Mouse (Mus musculus): Measurements from ENCODE around the gene Fnip2. TPM values are rescaled to one million over a fixed set of nuclear protein-coding genes. Genes with fewer than 3 reads are reported as not detected.
"Not testable (repeated sequence)": the region's sequence is repeated elsewhere in the genome, so short reads cannot be mapped to it uniquely, and the experiment has no call there.

Fnip2 gene
- total and polyA plus RNA-seq, 3 experiments: 4.2 to 28.1 (median 12.2) TPM

DNA sequence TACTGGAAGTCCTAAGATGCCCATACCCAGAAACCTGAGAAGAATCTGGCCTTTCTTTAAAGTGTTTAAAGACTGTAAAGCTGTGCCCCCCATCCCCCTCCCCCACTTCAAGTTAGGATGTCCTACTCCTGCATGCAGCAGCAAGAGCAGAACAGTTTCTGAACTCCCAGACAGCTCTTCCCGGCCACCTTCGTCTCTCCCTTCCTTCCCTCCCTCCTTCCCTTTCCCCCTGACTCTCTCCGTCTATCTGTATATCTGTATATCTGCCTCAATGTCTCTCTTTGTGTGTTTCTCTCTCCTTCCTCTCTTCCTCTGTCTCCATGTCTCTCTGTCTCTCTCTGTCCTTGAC is 8.8 kb upstream of the Fnip2 start:
- DNase-seq: no peak
- no peaks in the 10 kb centered on the region for H3K27me3 ChIP-seq (ENCODE audit: control insufficient read depth, insufficient read depth, low read length)
- H3K36me3 ChIP-seq (ENCODE audit: control insufficient read depth, insufficient read depth, low read length): no peaks in the 10 kb centered on the region
- H3K9ac ChIP-seq (ENCODE audit: low read depth, low read length): no peak overlapping the region
- 25% methylated on average over 3 of the region's 3 CpGs for WGBS
- no peaks in the 10 kb centered on the region for H3K79me2 ChIP-seq (replicated peaks; ENCODE audit: control insufficient read depth, insufficient read depth, low read length)
- intact Hi-C loops (cut with DNase I): no loop called here
- no peaks in the 10 kb centered on the region for H3K4me1 ChIP-seq (ENCODE audit: control insufficient read depth, insufficient read depth, low read length)
- no peak overlapping the region for H3K27ac ChIP-seq
- no peak overlapping the region for H3K4me3 ChIP-seq
- TF ChIP-seq POLR2A (IDR thresholded peaks at IDR 0.05; ENCODE audit: insufficient read depth, low read depth, low read length) (no peak), EP300 (IDR thresholded peaks at IDR 0.05; ENCODE audit: insufficient read depth, low read depth, low read length) (no peak), CTCF (IDR thresholded peaks at IDR 0.05) (no peak)

DNA sequence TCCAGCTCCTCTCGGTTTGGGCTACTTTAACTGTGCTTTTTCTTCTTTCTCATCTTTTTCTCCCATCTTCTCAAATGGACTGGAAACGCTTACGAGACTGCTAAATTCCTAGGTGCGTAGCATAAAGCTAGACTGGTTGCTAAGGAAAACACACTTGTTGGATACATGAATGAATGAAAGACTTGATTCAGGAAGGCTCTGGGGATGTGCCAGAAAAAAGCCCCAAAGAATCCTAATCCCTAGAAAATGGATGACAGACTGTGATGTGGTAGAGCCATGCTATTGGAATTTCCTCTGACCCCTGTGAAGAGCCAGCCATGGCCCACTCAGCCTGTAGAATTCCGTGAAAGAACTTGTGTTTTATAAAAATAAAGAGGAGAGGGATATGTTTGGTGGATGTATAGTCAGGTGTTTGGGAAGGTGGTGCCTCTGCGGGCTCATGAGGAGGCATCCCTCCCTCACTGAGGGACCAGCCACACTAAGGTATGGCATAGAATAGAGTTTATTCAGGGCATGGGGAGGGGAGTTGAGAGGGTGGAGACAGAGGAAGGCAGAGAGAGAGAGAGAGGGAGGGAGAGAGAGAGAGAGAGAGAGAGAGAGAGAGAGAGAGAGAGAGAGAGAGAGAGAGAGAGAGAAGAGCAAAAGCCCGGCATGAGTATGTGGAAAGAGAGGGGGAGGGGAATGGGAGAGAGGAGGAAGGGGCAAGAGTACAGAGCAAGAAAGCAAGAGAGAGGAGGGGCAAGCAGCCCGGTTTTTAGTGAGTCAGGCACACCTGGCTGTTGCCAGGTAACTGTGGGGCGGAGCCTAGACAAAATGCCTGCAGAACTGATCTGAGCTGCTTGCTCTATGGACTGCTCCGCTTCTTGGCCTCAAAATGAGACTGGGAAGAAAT is 8.2 kb upstream of the Fnip2 start:
- H3K27me3 ChIP-seq (ENCODE audit: control insufficient read depth, insufficient read depth, low read length): no peaks in the 10 kb centered on the region
- WGBS: 62% methylated on average over 10 of the region's 10 CpGs
- no peaks in the 10 kb centered on the region for H3K4me1 ChIP-seq (ENCODE audit: control insufficient read depth, insufficient read depth, low read length)
- no peak overlapping the region for H3K9ac ChIP-seq (ENCODE audit: low read depth, low read length)
- no peaks in the 10 kb centered on the region for H3K79me2 ChIP-seq (replicated peaks; ENCODE audit: control insufficient read depth, insufficient read depth, low read length)
- TF ChIP-seq POLR2A (IDR thresholded peaks at IDR 0.05; ENCODE audit: insufficient read depth, low read depth, low read length) (no peak), CTCF (IDR thresholded peaks at IDR 0.05) (no peak), EP300 (IDR thresholded peaks at IDR 0.05; ENCODE audit: insufficient read depth, low read depth, low read length) (no peak)
- H3K27ac ChIP-seq: no peak overlapping the region
- no peaks in the 10 kb centered on the region for H3K36me3 ChIP-seq (ENCODE audit: control insufficient read depth, insufficient read depth, low read length)
- H3K4me3 ChIP-seq: no peak overlapping the region
- intact Hi-C loops (cut with DNase I): no loop called here
- no peak for DNase-seq

DNA sequence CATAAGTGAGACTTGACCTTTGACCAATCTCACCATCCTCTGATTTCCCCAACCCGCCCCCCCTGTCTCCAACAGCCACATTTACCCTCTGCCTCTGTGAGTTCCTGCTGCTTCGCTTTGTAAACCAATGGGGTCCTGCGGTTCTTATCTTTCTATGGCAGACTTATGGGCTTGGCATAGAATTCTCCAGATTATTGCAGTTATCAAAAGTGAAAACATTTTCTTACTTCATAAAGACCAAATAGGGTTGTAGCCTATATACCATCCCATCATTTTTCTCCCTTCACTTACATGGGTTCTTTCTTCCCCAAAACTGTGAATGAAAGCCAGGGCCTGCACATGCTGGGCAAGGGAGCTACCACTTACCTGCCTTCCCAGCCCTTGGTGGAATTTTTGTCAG is 6.7 kb upstream of the Fnip2 start:
- no peak overlapping the region for H3K9ac ChIP-seq (ENCODE audit: low read depth, low read length)
- TF ChIP-seq EP300 (IDR thresholded peaks at IDR 0.05; ENCODE audit: insufficient read depth, low read depth, low read length): no peak
- TF ChIP-seq POLR2A (IDR thresholded peaks at IDR 0.05; ENCODE audit: insufficient read depth, low read depth, low read length): no peak
- TF ChIP-seq CTCF (IDR thresholded peaks at IDR 0.05): no peak
- no peaks in the 10 kb centered on the region for H3K36me3 ChIP-seq (ENCODE audit: control insufficient read depth, insufficient read depth, low read length)
- H3K27ac ChIP-seq: no peak overlapping the region
- H3K4me3 ChIP-seq: no peak overlapping the region
- H3K4me1 ChIP-seq (ENCODE audit: control insufficient read depth, insufficient read depth, low read length): no peaks in the 10 kb centered on the region
- intact Hi-C loops (cut with DNase I): no loop called here
- 94% methylated on average over 3 of the region's 3 CpGs for WGBS
- no peak for DNase-seq
- no peaks in the 10 kb centered on the region for H3K79me2 ChIP-seq (replicated peaks; ENCODE audit: control insufficient read depth, insufficient read depth, low read length)
- no peaks in the 10 kb centered on the region for H3K27me3 ChIP-seq (ENCODE audit: control insufficient read depth, insufficient read depth, low read length)

DNA sequence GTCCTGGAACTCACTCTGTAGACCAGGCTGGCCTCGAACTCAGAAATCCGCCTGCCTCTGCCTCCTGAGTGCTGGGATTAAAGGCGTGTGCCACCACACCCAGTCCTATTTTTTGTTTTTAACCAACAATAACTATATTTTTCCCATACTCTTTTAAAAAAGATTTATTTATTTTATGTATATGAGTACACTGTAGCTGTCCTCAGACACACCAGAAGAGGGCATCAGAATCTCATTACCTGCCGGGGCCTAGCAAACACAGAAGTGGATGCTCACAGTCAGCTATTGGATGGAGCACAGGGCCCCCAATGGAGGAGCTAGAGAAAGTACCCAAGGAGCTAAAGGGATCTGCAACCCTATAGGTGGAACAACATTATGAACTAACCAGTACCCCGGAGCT is 5.8 kb upstream of the Fnip2 start:
- H3K27ac ChIP-seq: not testable (repeated sequence)

DNA sequence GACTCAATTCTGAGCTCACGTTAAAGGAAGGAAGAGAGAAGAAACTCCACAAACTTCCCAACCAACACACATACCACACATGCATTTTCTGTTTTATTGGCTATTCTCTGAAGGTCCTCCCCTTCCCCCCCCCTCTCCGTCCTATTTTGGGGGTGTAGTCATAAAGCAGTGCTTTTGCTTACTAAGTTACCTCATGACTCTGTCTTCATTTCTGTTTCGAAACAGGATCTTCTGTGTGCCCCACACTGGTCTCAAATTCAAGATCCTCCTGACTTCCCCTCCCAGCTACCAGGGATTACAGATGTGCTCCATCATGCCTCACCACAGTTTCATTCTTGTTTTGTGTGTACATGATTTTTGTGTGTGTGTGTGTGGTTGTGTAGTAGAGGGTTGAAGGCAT is 4.8 kb upstream of the Fnip2 start:
- TF ChIP-seq CTCF (IDR thresholded peaks at IDR 0.05): no peak
- no peak overlapping the region for H3K9ac ChIP-seq (ENCODE audit: low read depth, low read length)
- intact Hi-C loops (cut with DNase I): no loop called here
- no peak overlapping the region for H3K4me3 ChIP-seq
- no peaks in the 10 kb centered on the region for H3K79me2 ChIP-seq (replicated peaks; ENCODE audit: control insufficient read depth, insufficient read depth, low read length)
- H3K27ac ChIP-seq: no peak overlapping the region
- no peaks in the 10 kb centered on the region for H3K4me1 ChIP-seq (ENCODE audit: control insufficient read depth, insufficient read depth, low read length)
- 65% methylated on average over 3 of the region's 3 CpGs for WGBS
- H3K27me3 ChIP-seq (ENCODE audit: control insufficient read depth, insufficient read depth, low read length): no peaks in the 10 kb centered on the region
- H3K36me3 ChIP-seq (ENCODE audit: control insufficient read depth, insufficient read depth, low read length): no peaks in the 10 kb centered on the region
- DNase-seq: no peak

More for the DNA sequence above, 5.8 kb upstream of the Fnip2 start:
- H3K36me3 ChIP-seq (ENCODE audit: control insufficient read depth, insufficient read depth, low read length); H3K4me1 ChIP-seq (ENCODE audit: control insufficient read depth, insufficient read depth, low read length); H3K9ac ChIP-seq (ENCODE audit: low read depth, low read length); H3K79me2 ChIP-seq (replicated peaks; ENCODE audit: control insufficient read depth, insufficient read depth, low read length); DNase-seq; H3K4me3 ChIP-seq; H3K27me3 ChIP-seq (ENCODE audit: control insufficient read depth, insufficient read depth, low read length); intact Hi-C loops (cut with DNase I): not testable (repeated sequence)
- 92% methylated on average over 5 of the region's 5 CpGs for WGBS

DNA sequence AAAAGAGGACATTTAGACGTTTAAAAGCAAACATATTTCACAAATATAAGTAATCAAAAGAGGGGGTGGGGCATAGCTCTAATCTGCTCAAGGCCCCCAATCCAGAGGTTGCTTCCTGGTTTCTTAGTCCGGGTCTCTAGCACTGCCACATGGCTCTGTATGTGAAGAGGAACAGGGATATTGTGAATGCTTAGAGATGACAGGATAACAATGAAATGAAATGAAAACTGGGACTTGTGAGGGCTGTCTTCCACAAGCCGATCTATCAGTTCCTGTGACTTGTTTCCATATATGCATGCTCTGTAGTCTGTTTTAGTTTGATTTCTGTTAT is 1.7 kb upstream of the Fnip2 start:
- Histone ChIP-seq H3K4me3 (no peak overlapping the region), H3K79me2 (replicated peaks; ENCODE audit: control insufficient read depth, insufficient read depth, low read length) (peaks cover 2% of the 10 kb centered on the region; the same call in 1 of the 2 replicates), H3K9ac (ENCODE audit: low read depth, low read length) (no peak overlapping the region), H3K36me3 (ENCODE audit: control insufficient read depth, insufficient read depth, low read length) (no peaks in the 10 kb centered on the region), H3K27me3 (ENCODE audit: control insufficient read depth, insufficient read depth, low read length) (no peaks in the 10 kb centered on the region), H3K27ac (no peak overlapping the region), H3K4me1 (ENCODE audit: control insufficient read depth, insufficient read depth, low read length) (peaks cover 3% of the 10 kb centered on the region)
- DNase-seq: no peak
- intact Hi-C loops (cut with DNase I): loop anchor here (2.0 to 5.0 kb wide), 4 partner anchors 21 to 367 kb away; partner anchors contain the start of gene Ppid
- WGBS: 84% methylated on average over 3 of the region's 3 CpGs
- TF ChIP-seq CTCF (IDR thresholded peaks at IDR 0.05): no peak
- no peak for TF ChIP-seq EP300 (IDR thresholded peaks at IDR 0.05; ENCODE audit: insufficient read depth, low read depth, low read length)
